Mouse (Mus musculus) hindbrain, embryonic 16.5 days (tissue): ENCODE measurements at regions not wholly inside any gene's neighbourhood (a gene's known extent, or its start where the extent isn't known, plus 50 kb on each side); places are given as distances from the start of the nearest gene placed in this dataset.
"Not testable (repeated sequence)": the region's sequence is repeated elsewhere in the genome, so short reads cannot be mapped to it uniquely, and the experiment has no call there.

Source experiments
- ATAC-seq: fragments of 200-750 bp; cut with Nextera tagmentation; 2 replicates; pipeline ENCODE4 v1.8.0; 2017; ENCODE audit warnings: moderate TSS enrichment, moderate library complexity
- H3K27ac ChIP-seq: fragments of 300-500 bp; sonication (generic); 2 replicates; pipeline ENCODE4 v1.5.1; 2014; ENCODE audit warnings: low read depth, mild to moderate bottlenecking, control low read depth, low read length, moderate library complexity
- H3K27me3 ChIP-seq: fragments of 300-500 bp; sonication (generic); replicated peaks from 2 replicates; pipeline ENCODE4 v1.6.1; 2014; ENCODE audit warnings: low read length; ENCODE audit not compliant: control insufficient read depth, insufficient read depth
- H3K36me3 ChIP-seq: fragments of 300-500 bp; sonication (generic); 2 replicates; pipeline ENCODE4 v1.6.1; 2014; ENCODE audit warnings: mild to moderate bottlenecking, low read length, moderate library complexity, mixed read lengths; ENCODE audit not compliant: control insufficient read depth, insufficient read depth
- H3K4me1 ChIP-seq: fragments of 300-500 bp; sonication (generic); 2 replicates; pipeline ENCODE4 v1.6.1; 2014; ENCODE audit warnings: low read depth, low read length; ENCODE audit not compliant: control insufficient read depth, insufficient read depth
- H3K4me2 ChIP-seq: fragments of 300-500 bp; sonication (generic); 2 replicates; pipeline ENCODE4 v1.6.1; 2014; ENCODE audit warnings: mild to moderate bottlenecking, low read length, control low read depth, moderate library complexity
- H3K4me3 ChIP-seq: fragments of 300-500 bp; sonication (generic); 2 replicates; pipeline ENCODE4 v1.5.1; 2014; ENCODE audit warnings: mild to moderate bottlenecking, low read length, control low read depth, moderate library complexity
- H3K9ac ChIP-seq: fragments of 300-500 bp; sonication (generic); 2 replicates; pipeline ENCODE4 v1.6.1; 2014; ENCODE audit warnings: low read depth, mild to moderate bottlenecking, control low read depth, low read length, moderate library complexity
- H3K9me3 ChIP-seq: fragments of 300-500 bp; sonication (generic); 2 replicates; pipeline ENCODE4 v1.6.1; 2014; ENCODE audit warnings: mild to moderate bottlenecking, low read length, moderate library complexity; ENCODE audit not compliant: control insufficient read depth
- WGBS: fragments of 180-500 bp; shearing (Covaris S2); extraction: QIAGEN DNeasy Blood & Tissue Kit; methylation state at CpG from one replicate; pipeline ENCODE4 v1.1.7; 2014; 5-methylcytosine and 5-hydroxymethylcytosine counted together

DNA sequence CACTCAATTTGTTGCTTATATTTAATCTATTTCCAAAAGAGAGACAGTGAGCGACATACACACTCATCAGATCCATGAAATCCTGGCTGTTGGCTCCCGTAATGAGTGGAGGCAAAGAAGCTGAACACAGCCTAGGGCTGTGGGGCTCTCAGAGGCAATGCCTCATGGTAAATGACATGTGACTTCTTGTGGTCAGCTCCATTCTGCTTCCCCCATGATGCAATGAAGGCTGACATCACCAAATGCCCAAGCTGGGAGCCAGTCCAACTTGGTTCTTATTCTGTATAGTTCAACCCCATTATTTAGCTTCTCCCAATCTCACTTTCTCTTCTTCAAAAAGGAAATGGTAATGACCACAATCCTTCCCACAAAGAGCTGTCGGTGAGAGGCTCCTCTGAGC is 262.5 kb downstream of the Tpbg start:
- Histone ChIP-seq H3K27me3 (no peaks in the 10 kb centered on the region), H3K4me3 (no peak overlapping the region), H3K9ac (no peak overlapping the region), H3K9me3 (no peaks in the 10 kb centered on the region), H3K4me1 (no peaks in the 10 kb centered on the region), H3K4me2 (no peak overlapping the region), H3K36me3 (no peaks in the 10 kb centered on the region), H3K27ac (no peak overlapping the region)
- 79% methylated on average over 3 of the region's 3 CpGs for WGBS
- no peak for ATAC-seq

- no peak for ATAC-seq
- Histone ChIP-seq H3K27ac (no peak overlapping the region), H3K27me3 (no peaks in the 10 kb centered on the region)
These were observed 263.7 kb downstream of the Tpbg start for GRCm38 (mm10) chr9:86105851-86106250.

GRCm38 (mm10) chr9:86109906-86110305 is 267.7 kb downstream of the Tpbg start:
- H3K4me1 ChIP-seq = no peaks in the 10 kb centered on the region
- no peak overlapping the region for H3K27ac ChIP-seq
- ATAC-seq = no peak
- WGBS = 70% methylated on average over 1 of the region's 1 CpGs
- no peaks in the 10 kb centered on the region for H3K27me3 ChIP-seq
- H3K4me2 ChIP-seq = no peak overlapping the region
- no peaks in the 10 kb centered on the region for H3K36me3 ChIP-seq
- H3K9ac ChIP-seq = no peak overlapping the region
- H3K4me3 ChIP-seq = no peak overlapping the region
- no peaks in the 10 kb centered on the region for H3K9me3 ChIP-seq

More at GRCm38 (mm10) chr9:86105851-86106250, 263.7 kb downstream of the Tpbg start:
- H3K9me3 ChIP-seq = no peaks in the 10 kb centered on the region
- H3K9ac ChIP-seq = no peak overlapping the region
- H3K36me3 ChIP-seq = no peaks in the 10 kb centered on the region
- WGBS = 75% methylated on average over 3 of the region's 3 CpGs
- H3K4me1 ChIP-seq = no peaks in the 10 kb centered on the region
- no peak overlapping the region for H3K4me2 ChIP-seq
- H3K4me3 ChIP-seq = no peak overlapping the region

DNA sequence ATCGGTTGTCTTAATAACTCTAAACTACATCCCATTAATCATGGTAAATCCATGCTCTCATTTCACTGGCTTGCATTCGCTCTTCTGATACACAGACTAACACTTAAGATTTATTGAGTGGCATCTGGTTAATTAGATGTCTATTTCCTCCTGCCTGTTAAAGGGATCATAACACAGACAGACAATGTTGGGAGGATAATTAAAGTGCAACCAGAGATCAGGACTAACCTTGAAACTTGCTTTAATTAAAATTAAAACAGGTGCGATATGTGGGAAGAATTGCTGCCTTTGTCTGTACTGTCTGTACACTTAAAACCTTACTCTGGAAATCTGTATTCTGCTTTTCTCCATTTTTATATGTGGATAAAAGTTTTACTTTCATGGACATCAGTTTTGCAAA is 277.2 kb downstream of the Tpbg start:
- ATAC-seq = no peak; the same call in 1 of the 2 replicates
- WGBS = 70% methylated on average over 3 of the region's 3 CpGs
- no peak overlapping the region for H3K9ac ChIP-seq
- H3K36me3 ChIP-seq = no peaks in the 10 kb centered on the region
- H3K4me2 ChIP-seq = no peak overlapping the region
- H3K4me3 ChIP-seq = no peak overlapping the region
- no peaks in the 10 kb centered on the region for H3K4me1 ChIP-seq
- no peaks in the 10 kb centered on the region for H3K27me3 ChIP-seq
- H3K9me3 ChIP-seq = no peaks in the 10 kb centered on the region
- no peak overlapping the region for H3K27ac ChIP-seq

GRCm38 (mm10) chr9:86135617-86136016 is 293.4 kb downstream of the Tpbg start:
- not testable (repeated sequence) for H3K36me3 ChIP-seq, H3K4me3 ChIP-seq, H3K9me3 ChIP-seq, ATAC-seq, H3K4me2 ChIP-seq, H3K27ac ChIP-seq, H3K27me3 ChIP-seq, H3K4me1 ChIP-seq, H3K9ac ChIP-seq
- 79% methylated on average over 1 of the region's 1 CpGs for WGBS

GRCm38 (mm10) chr9:86145903-86146302 is 303.7 kb downstream of the Tpbg start:
- H3K4me2 ChIP-seq = no peak overlapping the region
- no peak overlapping the region for H3K9ac ChIP-seq
- no peak overlapping the region for H3K4me3 ChIP-seq
- no peak for ATAC-seq
- no peaks in the 10 kb centered on the region for H3K27me3 ChIP-seq
- H3K9me3 ChIP-seq = no peaks in the 10 kb centered on the region
- WGBS = 90% methylated on average over 4 of the region's 4 CpGs
- no peaks in the 10 kb centered on the region for H3K36me3 ChIP-seq
- H3K4me1 ChIP-seq = no peaks in the 10 kb centered on the region
- H3K27ac ChIP-seq = no peak overlapping the region

- H3K27ac ChIP-seq = no peak overlapping the region
- H3K9me3 ChIP-seq = no peaks in the 10 kb centered on the region
- WGBS = 95% methylated on average over 1 of the region's 1 CpGs
- no peaks in the 10 kb centered on the region for H3K36me3 ChIP-seq
- no peak overlapping the region for H3K4me3 ChIP-seq
- H3K9ac ChIP-seq = no peak overlapping the region
- no peak overlapping the region for H3K4me2 ChIP-seq
- no peaks in the 10 kb centered on the region for H3K4me1 ChIP-seq
- no peak for ATAC-seq
- no peaks in the 10 kb centered on the region for H3K27me3 ChIP-seq
These were observed 304.4 kb downstream of the Ube2cbp start for GRCm38 (mm10) chr9:86160316-86160715.

DNA sequence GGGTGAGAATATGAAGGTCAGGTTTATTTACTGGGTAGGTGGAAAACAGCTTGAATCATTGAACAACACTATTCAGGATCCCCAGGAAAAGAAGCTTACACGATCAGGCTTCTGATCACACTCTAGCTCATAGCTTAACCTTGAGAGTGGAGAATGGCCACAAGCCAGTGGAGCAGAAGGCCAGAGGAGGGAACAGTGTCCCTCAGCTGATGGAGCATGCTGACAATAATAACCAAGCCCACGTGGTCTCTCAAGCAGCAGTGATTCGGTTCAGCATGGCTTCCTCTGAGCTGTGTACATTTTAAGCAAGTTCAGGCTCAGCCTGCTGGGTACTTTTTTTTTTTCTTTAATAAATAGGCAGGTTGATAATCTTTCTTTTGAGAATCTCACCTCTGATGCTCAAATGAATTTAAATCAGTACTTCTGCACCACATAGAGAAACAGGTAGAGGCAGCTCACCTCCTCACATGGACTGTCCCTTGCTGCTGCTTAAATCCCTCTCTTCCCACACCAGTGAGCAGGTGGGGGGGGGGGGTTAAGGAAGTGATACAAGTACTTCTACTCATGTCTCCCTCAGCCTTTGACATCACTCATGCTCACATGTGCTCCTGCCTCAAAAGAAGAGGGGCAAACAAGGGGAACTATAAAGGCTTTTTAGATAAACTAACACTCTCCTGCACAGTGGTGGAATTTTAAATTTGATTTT is 298.2 kb downstream of the Ube2cbp start:
- Histone ChIP-seq H3K4me3 (no peak overlapping the region), H3K4me1 (no peaks in the 10 kb centered on the region), H3K27me3 (no peaks in the 10 kb centered on the region), H3K9ac (no peak overlapping the region), H3K9me3 (no peaks in the 10 kb centered on the region), H3K27ac (no peak overlapping the region), H3K4me2 (no peak overlapping the region), H3K36me3 (no peaks in the 10 kb centered on the region)
- 37% methylated on average over 3 of the region's 3 CpGs for WGBS
- ATAC-seq = peak; percentile 90

DNA sequence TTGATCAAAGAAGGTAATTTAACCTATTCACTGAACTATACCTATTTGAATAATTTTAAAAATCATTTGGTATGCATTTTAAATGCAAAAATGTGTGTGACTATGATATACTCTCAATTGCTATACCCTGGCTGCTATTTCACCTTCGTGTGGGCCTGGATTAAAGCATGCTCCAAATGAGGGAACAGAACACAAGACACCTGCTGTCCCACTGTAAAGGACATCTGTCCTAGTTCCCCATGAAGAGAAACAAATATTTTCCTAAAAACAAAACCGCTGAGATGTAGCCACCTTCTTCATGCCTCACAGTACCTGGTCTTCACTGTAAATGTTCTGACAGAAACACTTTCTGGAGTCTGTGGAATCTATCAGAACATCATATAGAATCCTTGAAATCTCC is 294.0 kb downstream of the Ube2cbp start:
- Histone ChIP-seq H3K4me1 (no peaks in the 10 kb centered on the region), H3K36me3 (no peaks in the 10 kb centered on the region), H3K4me2 (no peak overlapping the region), H3K27me3 (no peaks in the 10 kb centered on the region), H3K27ac (no peak overlapping the region), H3K4me3 (no peak overlapping the region), H3K9ac (no peak overlapping the region), H3K9me3 (no peaks in the 10 kb centered on the region)
- ATAC-seq = no peak
- WGBS = 81% methylated on average over 2 of the region's 2 CpGs
